Mouse (Mus musculus): ENCODE measurements around the gene Pgam2.

Pgam2 gene

GRCm38 (mm10) chr11:5807956-5808355 lies 4.4 kb upstream of the Pgam2 start:
- DNase-seq (ENCODE audit: low read depth, low spot score) = no peak

- no peak for DNase-seq (ENCODE audit: low read depth, low spot score)
These were observed 2.2 kb upstream of the Pgam2 start for GRCm38 (mm10) chr11:5805711-5806110.

- no peak for DNase-seq (ENCODE audit: low read depth, low spot score)
These were observed 641 bp upstream of the Pgam2 start for GRCm38 (mm10) chr11:5804174-5804573.

GRCm38 (mm10) chr11:5802457-5803217 lies 896 bp downstream of the Pgam2 start:
- no peak for DNase-seq (ENCODE audit: low read depth, low spot score)

- no peak for DNase-seq (ENCODE audit: low read depth, low spot score)
These were observed 1.5 kb downstream of the Pgam2 start for GRCm38 (mm10) chr11:5802005-5802404.

- no peak for DNase-seq (ENCODE audit: low read depth, low spot score)
These were observed 2.0 kb downstream of the Pgam2 start for GRCm38 (mm10) chr11:5801511-5801910.

- no peak for DNase-seq (ENCODE audit: low read depth, low spot score)
These were observed 3.7 kb downstream of the Pgam2 start for GRCm38 (mm10) chr11:5799621-5800490.

GRCm38 (mm10) chr11:5797928-5798327 lies 5.6 kb downstream of the Pgam2 start:
- no peak for DNase-seq (ENCODE audit: low read depth, low spot score)

- DNase-seq (ENCODE audit: low read depth, low spot score) = no peak
These were observed 6.2 kb downstream of the Pgam2 start for GRCm38 (mm10) chr11:5797371-5797770.

- no peak for DNase-seq (ENCODE audit: low read depth, low spot score)
These were observed 6.6 kb downstream of the Pgam2 start for GRCm38 (mm10) chr11:5796939-5797338.

- no peak for DNase-seq (ENCODE audit: low read depth, low spot score)
These were observed 7.8 kb downstream of the Pgam2 start for GRCm38 (mm10) chr11:5795706-5796105.

- DNase-seq (ENCODE audit: low read depth, low spot score) = no peak
These were observed 8.2 kb downstream of the Pgam2 start for GRCm38 (mm10) chr11:5795290-5795689.

- no peak for DNase-seq (ENCODE audit: low read depth, low spot score)
These were observed 13.1 kb downstream of the Pgam2 start for GRCm38 (mm10) chr11:5790431-5790830.

- DNase-seq (ENCODE audit: low read depth, low spot score) = no peak
These were observed 13.7 kb downstream of the Pgam2 start for GRCm38 (mm10) chr11:5789754-5790333.

GRCm38 (mm10) chr11:5789071-5789753 lies 14.3 kb downstream of the Pgam2 start:
- DNase-seq (ENCODE audit: low read depth, low spot score) = no peak

GRCm38 (mm10) chr11:5788056-5789014 lies 15.2 kb downstream of the Pgam2 start, which contains the start of gene Dbnl:
Gene Dbnl, plus strand, starts transcription at chr11:5788488.
- DNase-seq (ENCODE audit: low read depth, low spot score) = peak; percentile 90

- DNase-seq (ENCODE audit: low read depth, low spot score) = no peak
These were observed 15.9 kb downstream of the Pgam2 start for GRCm38 (mm10) chr11:5787671-5788055.

GRCm38 (mm10) chr11:5785732-5786131 lies 17.8 kb downstream of the Pgam2 start:
- no peak for DNase-seq (ENCODE audit: low read depth, low spot score)

GRCm38 (mm10) chr11:5782199-5782944 lies 21.2 kb downstream of the Pgam2 start:
- DNase-seq (ENCODE audit: low read depth, low spot score) = no peak

GRCm38 (mm10) chr11:5780035-5780499 lies 23.5 kb downstream of the Pgam2 start:
- no peak for DNase-seq (ENCODE audit: low read depth, low spot score)
